Mouse (Mus musculus) lung, adult 18-20 months (tissue): ENCODE results near the gene Ldhal6b.
"Not testable (repeated sequence)": the region's sequence is repeated elsewhere in the genome, so short reads cannot be mapped to it uniquely, and the experiment has no call there.

Experiments
- DNase-seq, 2 experiments: peaks; one replicate each; pipeline ENCODE4 v3.0.0; 2022; ENCODE audit warnings: mixed read lengths in 2 of 2

Ldhal6b gene

GRCm38 (mm10) chr17:5418545-5418944, at the start of gene Ldhal6b:
Ldhal6b (minus strand) TSS chr17:5418767.
- DNase-seq = no peak

DNA sequence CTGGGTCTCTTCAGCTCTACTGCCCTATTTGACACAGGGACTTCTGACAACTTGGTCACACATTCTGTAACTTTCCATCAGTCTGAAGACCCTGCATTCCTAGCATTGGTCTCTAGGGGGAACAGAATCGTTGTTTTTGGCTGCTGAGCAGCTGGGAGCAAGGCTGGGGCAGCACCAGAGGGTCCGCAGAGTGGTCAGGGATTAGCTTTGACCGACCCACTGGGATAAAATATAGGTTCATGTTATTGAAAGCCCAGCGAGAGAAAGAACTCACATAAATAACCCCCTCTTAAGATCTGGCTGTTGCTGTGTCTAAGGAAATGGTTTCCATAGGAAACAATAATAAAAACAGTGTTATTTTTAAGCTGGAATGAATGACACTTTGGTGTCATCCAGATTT, 48.6 kb upstream of the Ldhal6b start:
- DNase-seq = no peak

DNA sequence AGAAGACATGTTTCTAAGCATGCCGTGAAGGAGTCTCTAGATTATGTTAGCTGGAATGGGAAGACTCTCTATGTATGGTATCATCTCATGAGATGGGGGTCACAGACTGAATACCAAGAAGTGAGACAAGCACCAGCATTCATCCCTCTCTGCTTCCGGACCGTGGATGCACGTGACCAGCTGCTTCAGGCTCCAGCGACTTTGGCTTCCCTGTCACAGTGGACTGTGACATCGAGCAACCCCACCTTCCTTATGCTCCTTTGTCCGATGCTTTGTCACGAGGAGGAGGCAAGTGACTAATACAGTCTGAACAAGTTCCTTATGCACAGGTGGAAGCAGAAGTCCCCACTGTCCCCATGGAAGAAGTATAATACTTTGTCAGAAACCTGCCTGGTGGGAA, 48.2 kb upstream of the Ldhal6b start:
- DNase-seq = no peak

GRCm38 (mm10) chr17:5463912-5464311, 45.3 kb upstream of the Ldhal6b start:
- peak; percentile 11 to 15 for DNase-seq

DNA sequence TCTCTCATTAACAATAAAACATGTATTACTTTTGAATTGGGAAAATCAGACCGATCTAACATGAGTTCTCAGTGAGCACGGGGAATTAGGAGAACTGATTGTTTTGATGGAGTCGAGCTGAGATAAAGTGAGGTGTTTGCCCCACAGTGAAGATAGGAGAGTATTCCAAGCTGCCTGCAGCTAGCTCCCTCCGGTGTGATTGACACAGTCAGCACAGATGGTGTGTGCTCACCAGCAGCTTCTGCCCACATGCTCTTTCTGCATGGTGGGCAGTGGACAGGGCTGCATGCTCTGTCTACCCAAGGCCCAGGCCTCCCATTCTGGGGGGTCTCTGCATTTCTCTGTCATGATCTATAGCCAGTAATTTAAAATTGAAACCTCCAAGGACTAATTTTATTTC, 35.1 kb upstream of the Ldhal6b start:
- no peak for DNase-seq

GRCm38 (mm10) chr17:5443751-5444150, 25.2 kb upstream of the Ldhal6b start:
- peak; percentile 48 to 53 for DNase-seq

GRCm38 (mm10) chr17:5443260-5443659, 24.7 kb upstream of the Ldhal6b start:
- DNase-seq = no peak

DNA sequence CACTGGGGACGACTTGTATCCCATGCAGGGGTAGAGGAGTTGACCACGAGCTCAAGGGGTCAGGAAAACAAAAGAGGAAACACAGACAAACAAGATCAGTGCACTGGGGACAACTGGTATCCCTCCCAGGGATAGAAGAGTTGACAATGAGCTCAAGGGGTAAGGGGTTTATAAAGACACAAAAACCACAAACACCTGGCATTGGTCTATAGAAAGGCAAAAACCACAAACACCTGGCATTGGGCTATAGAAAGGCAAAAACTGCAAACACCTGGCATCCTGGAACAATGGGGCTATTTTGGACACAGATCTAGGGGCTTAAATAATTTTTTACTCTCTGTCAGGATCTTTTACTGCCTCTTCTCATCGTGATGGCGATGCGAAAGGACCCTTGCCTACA, 23.8 kb upstream of the Ldhal6b start:
- DNase-seq = not testable (repeated sequence)

DNA sequence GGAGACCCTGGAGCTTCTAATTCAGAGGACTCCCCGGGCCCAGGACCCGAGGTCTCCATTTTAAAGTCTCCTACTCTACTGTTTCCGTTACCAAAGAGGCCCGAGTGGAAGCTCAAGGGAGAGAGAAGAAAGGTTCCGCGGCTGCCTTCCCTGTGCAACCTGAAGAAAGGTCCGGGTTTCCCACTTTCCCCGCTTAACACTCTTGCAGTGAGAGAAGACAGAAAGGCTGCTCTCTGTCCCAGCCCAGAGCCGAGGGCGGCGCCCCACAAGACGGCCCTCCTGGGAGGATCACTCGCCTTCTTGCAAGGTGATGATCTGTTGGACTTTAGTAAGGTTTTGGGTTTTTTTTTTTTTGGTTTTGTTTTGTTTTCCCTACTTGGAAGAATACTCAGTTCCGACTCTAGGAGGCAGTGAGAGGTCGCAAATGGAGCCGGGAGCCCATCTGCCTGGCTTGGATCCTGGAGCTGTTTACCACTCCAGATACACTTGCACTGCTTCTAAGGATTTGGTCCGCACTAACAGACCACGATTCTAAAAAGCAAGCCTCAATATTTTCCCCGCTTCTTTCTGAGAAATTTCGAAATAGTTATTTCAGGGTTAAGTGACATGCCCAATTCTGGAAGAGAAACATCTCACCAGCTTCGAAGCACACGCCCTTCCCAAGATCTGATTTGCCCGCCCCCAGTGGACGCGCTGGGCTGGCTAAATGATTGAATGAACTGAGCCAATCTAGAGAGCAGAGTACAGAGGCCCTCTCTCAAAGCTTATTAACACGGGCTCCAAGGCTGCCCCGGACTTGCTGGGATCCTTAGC, 21.8 kb upstream of the Ldhal6b start, which contains the start of gene Tmem242:
Tmem242 (minus strand) TSS at position 101 of the 813 bp plus-strand sequence.
- peak; percentile 88 to 89 for DNase-seq

DNA sequence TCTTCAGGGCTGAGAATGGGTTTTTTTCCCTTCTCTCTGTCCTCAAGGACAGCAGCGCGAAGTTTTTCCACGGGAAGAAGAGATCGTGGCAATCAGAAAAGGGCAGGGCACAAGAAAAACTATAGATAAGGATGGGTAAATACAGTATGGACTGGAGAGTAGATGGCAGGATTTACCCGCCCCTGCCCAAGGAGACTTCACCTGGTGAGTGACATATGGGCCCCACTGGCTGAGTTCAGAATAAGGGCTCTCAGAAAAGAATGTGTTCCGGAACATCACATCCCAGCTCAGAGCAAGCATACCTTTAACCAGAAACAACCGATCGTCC, 21.2 kb upstream of the Ldhal6b start:
- DNase-seq = no peak

DNA sequence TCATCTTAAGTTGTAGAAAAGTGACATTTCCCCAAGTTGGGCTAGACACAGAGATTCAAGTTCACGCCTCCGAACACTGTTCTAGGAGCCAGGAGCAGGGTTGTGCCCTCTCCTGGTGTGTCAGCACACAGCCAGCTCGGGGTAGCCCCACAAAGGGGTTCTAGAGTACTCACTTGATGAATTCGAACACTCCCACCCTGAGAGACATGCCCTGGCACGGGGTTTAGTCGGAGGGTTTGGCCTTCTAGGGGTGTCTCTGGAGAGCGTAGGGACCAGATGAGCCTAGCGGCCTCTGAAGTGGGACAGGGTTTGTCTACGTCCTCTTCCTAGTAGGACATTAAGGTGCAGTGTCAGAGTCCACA, 11.2 kb upstream of the Ldhal6b start:
- no peak for DNase-seq

DNA sequence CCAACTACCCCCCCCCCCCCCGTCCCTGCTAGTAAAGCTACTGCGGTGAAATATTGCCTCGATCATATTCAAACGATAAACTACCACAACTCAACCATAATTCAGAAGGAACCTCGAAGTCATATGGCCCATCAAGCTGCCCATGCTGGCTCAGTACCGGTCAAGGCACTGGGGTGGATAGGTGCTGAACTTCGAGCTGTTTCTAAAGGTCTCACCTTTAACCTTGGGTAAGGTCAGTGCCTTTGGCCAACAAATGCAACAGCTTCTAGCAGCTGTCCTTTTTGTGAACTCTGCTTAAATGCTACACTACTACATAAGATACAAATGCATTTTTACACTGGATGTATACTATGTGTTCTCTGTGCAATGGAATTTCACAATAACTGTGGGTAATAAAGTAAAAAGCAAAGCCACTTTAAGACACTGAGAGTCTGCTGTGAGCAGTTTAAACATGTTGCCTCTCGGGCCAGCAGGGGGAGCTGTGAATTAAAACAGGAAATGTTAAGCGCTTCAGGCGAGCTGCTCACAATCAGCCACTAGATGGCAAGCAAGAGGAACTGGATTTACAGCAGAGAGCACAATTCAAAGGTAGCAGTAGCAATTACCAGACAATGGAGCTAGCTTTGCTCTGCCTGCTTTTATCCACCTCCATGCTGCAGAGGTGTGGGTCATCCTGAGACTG, 10.7 kb upstream of the Ldhal6b start:
- DNase-seq = peak; percentile 85 to 90

GRCm38 (mm10) chr17:5425204-5425603, 6.6 kb upstream of the Ldhal6b start:
- no peak for DNase-seq

DNA sequence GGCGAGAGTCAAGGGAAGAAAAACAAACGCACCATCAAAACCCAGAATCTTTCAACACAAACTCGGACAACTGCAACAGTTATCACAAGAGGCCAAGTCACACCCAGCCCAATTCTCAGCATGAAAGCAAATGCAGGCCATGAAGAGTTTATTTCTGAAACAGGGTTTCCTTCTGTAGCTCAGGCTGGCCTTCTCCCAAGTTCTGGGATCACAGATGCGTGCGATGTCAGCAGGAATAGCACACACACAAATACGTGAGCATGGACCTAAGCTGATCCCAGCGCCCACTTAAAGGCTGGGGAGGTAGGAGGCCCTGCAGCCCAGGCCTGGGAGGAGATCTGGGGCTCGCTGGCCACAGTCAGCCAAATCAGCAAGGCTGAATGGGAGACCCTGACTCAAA, 5.6 kb upstream of the Ldhal6b start:
- DNase-seq = no peak

DNA sequence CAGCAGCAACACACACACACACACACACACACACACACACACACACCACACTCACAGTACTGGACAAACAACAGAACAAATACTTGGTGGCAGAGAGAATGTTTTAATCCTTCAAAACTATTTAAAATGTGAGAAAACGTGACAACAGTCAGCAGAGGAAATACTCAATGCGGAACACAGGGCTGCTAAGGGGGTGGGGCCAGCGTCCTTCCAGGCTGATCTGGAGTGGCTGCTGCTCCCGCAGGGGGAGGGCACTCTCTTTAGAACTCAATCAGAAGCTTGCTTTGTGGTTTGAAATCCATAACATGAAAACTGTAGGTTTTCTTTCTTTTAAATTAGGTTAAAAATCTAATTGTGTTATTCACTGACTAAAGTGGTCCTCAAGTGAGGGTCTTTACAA, 3.3 kb upstream of the Ldhal6b start:
- DNase-seq = peak in 1 of 2 experiments; percentile 18

- peak in 1 of 2 experiments; percentile 36 for DNase-seq
These were observed 1.4 kb upstream of the Ldhal6b start for GRCm38 (mm10) chr17:5419771-5420518.

DNA sequence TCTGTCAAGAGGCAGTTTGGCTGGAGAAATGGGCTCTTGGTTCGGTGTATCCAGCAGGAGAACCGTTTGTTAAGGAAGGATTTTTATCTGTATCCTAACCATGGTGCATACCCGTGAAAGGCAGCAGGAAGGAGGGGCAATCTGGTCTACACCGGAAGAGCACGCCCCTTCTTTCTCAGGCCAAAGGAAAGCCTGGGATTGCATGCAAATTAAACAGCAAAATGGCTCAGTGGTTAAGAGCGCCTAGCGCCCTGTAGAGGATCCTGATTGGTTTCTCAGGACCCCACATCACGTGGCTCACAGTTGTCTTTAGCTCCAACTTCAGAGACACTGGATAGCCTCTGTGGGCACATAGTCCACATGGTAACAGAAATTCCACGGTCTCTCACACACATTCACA, 489 bp upstream of the Ldhal6b start:
- DNase-seq = no peak

DNA sequence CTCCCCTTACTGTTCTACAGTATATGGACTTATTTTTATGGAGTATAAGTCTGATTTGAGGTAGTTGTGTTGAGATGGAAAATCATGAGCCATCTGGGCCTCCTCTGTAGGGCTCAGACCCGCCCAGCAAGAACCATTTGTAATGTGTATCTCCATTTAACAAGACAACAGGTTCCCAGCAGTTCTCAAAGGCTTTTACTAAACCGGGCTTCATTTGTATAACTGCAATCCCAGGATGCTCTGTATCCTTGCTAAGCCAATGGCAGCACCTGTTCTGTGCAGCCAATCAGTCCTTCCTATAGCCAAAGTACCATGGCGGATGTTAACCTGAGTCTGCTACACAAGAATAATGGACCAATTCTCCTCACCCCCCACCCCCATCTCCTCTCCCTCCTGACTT, 2.0 kb downstream of the Ldhal6b start:
- no peak for DNase-seq

DNA sequence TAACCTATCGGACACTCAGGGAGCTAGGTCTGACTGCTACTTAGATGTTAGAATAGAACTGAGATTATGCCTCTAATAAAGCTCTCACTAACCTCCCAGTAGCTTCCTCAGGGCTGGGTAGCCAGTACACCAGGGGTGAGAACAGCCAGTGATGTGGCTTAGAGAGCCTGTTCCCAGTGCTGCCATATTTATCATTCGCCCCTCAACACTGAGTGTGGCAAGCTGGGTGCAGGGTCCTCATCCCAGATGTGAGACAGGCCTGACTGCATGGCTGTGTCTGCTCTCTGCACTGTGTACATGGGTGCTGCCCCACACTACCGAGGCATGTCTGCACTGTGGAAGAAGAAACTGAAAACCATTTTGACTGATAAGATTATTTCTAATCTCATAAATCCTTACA, 4.5 kb downstream of the Ldhal6b start:
- no peak for DNase-seq

DNA sequence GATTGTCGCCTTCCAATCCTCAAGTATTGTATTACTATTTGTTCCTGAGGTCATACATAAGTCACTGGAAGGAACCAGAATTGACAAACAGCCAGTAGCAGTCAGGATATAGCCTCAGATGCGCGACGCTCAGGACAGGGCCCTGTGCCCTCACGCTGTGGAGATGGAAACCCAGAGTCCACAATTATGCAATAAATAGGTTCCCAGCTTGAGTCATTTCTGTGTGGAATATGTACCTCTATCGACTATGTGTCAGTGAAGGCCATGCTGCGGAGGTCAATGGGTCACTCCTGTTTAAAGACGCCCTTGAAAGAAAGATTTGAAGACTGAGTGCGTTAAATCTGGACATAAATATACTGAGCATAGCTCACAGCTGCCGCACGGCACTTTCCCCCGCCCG, 5.2 kb downstream of the Ldhal6b start:
- no peak for DNase-seq

DNA sequence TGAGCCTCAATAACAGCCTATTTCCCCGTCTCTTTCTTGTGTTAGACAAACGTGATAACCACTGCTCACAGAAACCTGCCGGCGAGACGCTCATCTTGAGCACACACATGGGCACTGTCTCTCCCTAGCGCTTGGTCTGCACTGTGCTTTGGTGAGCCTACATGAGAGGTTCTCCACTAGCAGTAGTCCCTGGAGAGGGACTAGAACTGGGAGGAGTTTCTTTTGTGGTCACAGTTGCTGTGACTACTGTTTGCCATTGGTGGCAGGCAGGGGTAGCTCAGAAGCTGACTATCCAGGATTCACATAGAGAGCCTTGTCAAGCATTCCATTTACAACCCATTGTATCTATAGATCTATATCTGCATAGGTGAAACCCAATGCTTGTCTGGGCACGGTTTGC, 5.8 kb downstream of the Ldhal6b start:
- no peak for DNase-seq

DNA sequence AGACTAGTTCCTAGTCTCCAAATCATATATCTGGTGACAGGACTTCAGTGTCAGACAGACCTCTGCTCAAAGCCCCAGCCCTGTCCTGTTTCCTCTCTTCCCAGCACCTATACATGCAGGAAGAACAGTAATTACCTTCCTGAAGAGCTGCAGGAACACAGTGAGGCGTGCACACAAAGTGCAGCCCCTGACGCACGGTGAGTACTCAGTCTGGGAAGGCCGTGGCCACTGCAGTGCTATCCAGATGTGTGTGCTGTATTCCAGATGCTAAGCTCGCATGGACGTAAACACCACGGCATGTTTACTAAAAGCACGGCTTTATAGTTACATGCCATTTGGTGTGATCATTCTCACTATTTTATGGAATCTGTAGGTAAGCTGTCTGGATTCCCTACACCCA, 6.3 kb downstream of the Ldhal6b start:
- DNase-seq = no peak

DNA sequence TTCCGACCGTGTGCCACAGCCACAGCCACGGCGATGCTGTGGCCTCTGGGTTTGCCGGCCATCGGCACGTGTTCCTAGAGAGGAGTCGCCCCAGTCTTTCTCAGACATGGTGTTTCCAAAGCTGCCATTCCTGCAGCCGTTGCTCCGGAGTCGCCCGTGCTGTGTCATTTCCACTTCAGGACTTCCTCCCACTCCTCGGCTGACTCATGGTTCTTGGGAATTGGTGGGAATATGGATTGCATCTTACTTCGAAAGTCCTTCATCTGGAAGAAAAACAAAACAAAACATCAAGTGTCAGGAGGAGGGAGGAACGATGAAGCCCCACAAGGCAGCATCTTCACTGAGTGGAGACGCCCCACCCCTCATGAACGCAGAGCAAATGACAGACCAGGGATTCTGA, 7.4 kb downstream of the Ldhal6b start:
- DNase-seq = no peak

DNA sequence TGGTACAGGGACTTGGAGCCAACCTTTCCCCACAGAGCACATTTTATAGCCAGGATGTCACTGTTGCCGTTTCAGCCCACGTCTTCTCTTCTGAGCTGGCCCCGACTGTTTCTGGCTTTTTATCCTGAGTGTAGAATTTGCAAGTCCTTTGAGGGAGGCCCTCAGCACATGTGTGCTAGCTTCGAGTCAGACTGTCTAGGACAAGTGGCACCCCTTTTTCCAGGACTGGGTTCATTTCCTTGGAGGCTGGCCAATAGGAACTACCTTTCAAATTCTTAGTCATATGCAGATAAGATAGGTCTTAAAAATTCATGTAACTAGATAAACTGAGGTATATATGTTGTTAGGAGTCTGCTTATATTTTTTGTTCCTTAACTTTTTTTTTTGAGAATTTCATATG, 8.2 kb downstream of the Ldhal6b start:
- no peak for DNase-seq
